Mouse (Mus musculus): ENCODE data around the gene Rps15a.

Rps15a gene

DNA sequence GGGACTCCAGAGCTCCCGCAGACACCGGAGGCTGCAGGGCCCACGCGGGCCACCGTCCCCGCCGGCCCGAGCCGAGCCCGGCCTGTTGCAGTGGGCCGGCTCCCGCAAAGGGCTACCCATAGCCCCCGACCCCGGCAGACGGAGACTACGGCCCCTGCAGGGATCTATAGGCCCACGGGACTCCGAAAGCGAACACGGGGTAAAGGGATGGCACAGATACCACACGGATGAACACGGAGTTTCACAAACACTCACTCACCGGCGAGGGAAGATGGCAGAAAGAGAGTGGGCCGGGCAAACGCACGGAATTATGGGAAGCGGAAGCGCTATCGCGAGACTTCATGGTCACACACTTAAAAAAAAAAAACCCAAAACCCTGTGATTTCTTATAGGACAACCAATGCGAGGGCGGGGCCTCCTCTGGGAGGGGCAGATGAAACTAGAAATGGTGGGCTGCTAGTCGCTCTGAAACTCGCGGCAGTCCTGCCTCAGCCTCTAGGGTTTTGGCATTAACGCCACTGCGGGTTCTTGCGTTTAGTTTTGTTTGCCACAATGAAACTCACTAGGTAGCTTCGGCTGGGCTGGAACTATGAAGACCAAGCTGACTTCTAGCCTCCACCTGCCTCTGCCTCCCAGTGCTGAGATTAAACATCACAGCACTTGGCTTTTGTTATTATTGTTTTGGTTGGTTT lies at the start of gene Rps15a:
Rps15a (minus strand) TSS at position 312 of the 692 bp plus-strand sequence.
- peak; percentile 86 for ATAC-seq (ENCODE audit: insufficient number of reproducible peaks, low FRiP score, low TSS enrichment)

DNA sequence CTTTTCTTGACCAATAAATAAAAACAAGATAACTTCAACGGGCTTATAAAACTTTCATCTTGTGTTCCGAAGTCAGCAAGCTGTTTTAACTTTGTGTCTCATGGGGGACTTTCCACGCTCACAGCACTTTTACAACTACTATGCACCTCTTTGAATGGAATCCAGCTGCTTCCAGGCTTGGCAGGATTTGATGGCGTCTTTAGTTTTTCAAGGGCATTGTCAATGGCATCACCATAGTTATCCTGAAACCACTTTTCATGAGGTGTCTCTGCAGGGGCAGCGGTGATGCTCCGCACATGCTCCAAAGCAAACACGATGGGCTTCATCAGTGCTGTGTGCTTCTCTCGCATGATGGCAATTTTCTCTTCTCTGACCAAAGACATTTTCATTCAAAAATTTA lies 47.0 kb upstream of the Rps15a start:
- ATAC-seq (ENCODE audit: insufficient number of reproducible peaks, low FRiP score, low TSS enrichment): no peak

DNA sequence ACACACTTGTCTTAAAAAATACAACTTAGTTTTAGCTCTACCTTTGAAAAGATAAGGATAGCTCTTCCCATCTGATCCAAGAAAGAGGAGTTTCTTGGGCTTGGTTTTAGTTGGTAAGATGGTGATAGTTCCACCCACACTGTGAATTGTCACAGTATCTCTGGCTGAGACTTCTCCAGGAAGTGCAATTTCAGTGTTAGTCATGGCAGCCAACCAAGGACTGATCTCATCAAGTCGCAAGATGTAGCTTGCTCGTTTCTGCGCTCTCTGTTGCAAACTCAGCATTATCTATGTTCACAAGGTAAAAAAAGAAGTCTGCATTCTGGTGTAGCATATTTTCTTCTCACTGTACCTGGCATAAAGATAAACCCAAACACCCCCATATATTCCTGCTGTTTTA lies 44.1 kb upstream of the Rps15a start:
- no peak for ATAC-seq (ENCODE audit: insufficient number of reproducible peaks, low FRiP score, low TSS enrichment)

DNA sequence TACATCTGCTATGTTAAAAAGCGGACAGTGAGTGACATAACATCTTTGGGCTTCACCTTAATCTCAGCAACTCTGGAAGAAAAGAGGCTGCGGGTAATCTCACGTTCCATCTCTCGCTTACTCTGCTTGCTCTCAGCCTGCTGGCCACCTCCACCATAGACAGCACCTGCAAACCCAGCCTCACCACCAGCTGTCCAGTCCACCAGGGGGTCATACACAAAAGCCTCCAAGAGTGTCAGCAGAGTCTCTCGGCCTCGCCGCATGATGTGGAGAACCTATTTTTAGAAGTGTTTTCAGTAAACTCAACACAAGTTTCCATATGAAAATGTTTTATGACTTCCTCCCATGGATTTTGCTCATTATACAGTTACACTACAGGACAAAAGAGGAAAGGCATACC lies 40.5 kb upstream of the Rps15a start:
- ATAC-seq (ENCODE audit: insufficient number of reproducible peaks, low FRiP score, low TSS enrichment): no peak

DNA sequence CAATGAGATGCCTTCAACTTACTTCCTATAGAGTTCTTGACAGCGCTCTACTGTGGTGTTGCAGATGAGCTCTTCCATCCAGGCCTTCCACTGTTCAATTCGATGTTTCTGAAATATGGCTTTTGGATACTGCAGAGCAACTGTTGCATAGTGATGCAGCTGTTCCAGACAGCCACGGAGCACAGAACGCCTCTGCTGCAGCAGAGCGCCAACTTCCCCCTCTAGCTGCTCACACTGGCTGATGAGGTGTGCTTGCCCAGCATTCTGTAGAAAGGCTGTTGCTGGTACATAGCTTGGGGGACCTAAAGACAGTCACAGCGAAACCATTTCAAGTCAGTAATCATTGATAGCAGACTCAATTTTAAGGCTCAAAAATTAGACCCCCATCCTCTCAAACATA lies 38.2 kb upstream of the Rps15a start:
- ATAC-seq (ENCODE audit: insufficient number of reproducible peaks, low FRiP score, low TSS enrichment): no peak

DNA sequence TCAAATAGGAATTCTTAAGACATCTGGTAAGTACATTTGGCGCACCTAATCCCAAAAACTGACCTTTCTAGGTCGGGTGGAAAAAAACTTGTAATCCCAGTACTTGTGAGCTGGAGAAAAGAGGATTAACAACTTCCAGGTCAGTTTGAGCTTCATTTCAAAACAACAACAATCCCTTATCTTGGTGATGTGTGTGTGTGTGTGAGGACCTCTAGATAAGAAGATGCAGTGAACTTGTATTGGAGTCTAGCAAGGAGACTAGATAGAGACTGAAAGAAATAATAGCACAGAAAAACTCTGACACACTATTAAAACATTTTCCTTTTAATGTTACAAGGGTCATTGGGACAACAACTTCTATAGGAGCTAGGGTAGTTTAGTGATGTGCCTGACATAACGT lies 27.6 kb upstream of the Rps15a start:
- no peak for ATAC-seq (ENCODE audit: insufficient number of reproducible peaks, low FRiP score, low TSS enrichment)

DNA sequence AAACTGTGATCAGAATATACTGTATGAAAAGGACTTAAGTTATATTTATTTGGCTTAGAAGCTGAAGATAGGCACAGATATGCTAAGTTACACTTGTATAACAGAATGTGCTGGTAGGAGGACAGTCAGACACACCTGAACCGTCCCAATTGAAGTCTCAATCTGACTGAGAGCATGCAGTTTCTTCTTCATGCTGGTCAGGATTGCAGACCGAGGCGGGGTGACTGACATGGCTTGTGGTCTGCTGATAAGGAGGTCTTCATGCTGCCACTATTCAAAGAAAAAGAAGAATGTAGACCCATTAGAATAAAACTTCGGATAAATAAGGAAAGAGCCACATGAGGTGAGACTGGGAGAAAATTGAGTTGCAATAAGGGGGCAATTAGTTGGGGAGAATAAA lies 27.1 kb upstream of the Rps15a start:
- no peak for ATAC-seq (ENCODE audit: insufficient number of reproducible peaks, low FRiP score, low TSS enrichment)

DNA sequence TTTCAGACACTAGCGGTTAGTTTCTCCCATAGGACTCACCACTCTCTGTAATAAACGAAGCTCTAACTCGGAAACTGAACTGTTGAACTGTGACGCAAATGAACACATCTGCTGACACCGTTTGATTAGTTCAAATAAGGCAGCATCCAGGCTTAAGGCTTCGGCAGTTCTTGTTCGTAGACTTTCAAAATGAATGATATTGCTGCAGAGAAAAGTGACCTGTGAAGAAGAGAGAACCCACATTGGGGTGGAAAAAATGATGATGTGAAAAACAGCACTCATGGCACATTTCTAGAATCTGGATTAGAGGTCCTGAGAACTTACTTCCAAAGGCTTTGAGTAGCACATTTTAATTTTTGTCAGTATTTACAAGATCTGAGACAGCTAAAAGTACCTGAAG lies 25.3 kb upstream of the Rps15a start:
- ATAC-seq (ENCODE audit: insufficient number of reproducible peaks, low FRiP score, low TSS enrichment): no peak

DNA sequence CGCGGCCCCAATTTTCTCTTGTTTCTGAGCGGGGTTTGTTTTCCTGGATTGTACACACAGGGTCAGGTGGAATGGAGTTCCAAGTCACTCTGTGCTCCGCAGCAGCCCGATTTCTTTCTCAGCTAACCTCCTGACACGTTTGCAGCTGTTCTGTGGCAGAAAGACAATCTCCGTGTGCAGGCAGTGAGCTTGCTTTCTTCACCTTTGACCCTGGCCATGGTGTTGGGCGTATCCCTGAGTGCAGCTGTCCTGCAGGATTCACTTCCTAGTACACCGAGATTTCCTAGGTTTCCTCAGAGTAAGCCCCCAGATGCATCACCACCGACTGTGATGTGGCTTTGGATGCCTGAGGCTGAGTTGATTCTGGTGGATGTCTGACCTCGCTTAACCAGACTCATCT lies 19.1 kb upstream of the Rps15a start:
- ATAC-seq (ENCODE audit: insufficient number of reproducible peaks, low FRiP score, low TSS enrichment): no peak

DNA sequence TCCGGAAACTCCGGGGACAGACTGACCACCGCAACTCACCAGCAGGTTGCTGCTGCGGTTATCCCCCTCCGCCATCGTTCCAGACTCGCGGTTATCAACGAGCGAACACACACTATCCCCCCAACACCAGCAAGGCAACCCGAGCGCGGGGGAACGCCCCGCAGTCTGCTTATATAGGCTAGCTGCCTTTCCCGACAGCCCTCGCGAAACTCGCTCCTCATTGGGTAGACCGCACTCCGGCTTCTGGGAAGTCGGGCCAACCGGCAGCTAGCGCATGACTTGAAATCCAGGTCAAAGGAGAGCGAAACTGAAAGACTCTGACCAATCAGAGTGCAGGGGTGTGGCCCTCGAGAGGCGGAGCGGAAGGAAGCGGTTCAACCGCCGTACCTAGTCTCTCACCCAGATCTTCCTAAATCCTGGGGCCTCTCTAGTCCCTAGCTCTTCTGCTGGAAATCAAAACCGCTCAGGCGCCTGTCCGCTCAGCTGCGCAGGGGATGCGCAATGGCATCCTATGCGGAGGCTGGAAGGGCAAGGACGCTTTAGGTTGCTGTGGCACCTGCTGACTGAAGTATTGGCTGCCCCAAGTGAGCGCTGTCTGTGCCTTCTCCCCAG lies 13.5 kb upstream of the Rps15a start, which contains the start of gene Arl6ip1:
Arl6ip1 (minus strand) TSS at position 233 of the 612 bp plus-strand sequence.
- peak; percentile 99 for ATAC-seq (ENCODE audit: insufficient number of reproducible peaks, low FRiP score, low TSS enrichment)

DNA sequence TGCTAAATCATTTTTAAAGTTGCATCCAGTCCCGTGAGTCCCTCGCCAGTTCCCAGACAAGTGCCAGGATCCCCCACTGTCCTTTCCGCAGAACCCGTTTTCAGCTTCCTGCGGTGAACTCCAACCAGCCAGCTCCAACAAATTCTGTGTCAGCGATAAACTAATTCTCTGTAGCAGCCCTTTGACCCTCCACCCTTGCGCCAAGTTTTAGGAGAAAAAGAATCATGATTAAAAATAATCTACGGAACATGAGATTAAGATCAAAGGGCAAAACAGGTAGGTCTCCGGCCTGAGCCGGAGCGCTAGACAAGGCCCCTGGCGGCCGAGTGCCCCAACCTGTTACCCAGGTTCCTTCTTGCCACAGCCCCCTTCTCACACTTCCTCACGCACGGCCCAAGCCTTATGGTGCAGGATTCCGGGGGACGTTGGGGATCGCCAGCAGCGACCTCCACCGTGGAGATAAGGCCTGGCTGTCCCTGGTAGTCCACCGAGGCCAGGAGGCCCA lies 13.0 kb upstream of the Rps15a start:
- ATAC-seq (ENCODE audit: insufficient number of reproducible peaks, low FRiP score, low TSS enrichment): peak; percentile 59; the same call in 1 of the 2 replicates

DNA sequence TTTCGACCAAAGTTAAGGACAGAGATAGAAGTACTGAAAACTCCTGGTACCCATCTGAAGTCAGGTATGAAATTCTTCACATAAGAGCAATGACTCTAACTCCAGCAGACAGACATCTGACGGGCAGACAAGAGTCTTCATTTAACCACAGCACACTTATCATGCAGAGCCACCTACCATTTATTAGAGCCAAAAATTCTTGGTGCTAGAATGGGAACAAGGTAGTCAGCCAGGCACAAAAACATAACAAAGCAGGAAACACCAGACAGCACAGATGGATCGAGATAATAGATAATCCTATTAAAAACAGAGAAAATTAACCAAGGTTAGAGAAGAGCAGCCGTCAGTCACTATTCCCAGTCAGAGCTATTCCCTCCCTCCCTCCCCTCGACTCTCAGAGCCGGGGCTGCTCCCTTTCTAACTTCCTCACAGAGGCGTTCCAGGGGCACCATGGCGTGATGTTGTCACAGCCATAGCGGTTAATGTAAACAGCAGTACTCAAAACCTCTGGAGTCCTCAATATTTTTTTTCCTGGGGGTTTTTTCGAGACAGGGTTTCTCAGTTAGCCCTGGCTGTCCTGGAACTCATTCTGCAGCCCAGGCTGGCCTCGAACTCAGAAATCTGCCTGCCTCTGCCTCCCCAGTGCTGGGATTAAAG lies 10.4 kb upstream of the Rps15a start:
- ATAC-seq (ENCODE audit: insufficient number of reproducible peaks, low FRiP score, low TSS enrichment): no peak

DNA sequence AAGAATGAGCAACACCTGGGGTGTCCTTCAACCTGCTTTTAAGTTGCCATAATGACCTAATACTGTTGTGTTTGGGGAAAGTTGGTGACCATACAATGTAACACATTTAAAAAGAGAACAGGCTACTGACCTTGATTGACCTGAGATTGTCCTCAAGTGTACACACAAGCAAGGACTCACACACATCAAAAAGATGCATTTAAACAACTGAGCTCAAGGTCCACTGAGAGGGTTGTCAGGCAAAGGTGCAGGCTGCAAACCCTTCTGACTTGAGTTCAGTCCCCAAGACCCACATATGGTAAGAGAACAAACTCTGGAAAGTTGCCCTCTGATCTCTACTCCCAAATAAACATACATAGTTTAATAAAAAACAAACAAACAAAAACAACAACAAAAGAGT lies 9.7 kb upstream of the Rps15a start:
- ATAC-seq (ENCODE audit: insufficient number of reproducible peaks, low FRiP score, low TSS enrichment): no peak

DNA sequence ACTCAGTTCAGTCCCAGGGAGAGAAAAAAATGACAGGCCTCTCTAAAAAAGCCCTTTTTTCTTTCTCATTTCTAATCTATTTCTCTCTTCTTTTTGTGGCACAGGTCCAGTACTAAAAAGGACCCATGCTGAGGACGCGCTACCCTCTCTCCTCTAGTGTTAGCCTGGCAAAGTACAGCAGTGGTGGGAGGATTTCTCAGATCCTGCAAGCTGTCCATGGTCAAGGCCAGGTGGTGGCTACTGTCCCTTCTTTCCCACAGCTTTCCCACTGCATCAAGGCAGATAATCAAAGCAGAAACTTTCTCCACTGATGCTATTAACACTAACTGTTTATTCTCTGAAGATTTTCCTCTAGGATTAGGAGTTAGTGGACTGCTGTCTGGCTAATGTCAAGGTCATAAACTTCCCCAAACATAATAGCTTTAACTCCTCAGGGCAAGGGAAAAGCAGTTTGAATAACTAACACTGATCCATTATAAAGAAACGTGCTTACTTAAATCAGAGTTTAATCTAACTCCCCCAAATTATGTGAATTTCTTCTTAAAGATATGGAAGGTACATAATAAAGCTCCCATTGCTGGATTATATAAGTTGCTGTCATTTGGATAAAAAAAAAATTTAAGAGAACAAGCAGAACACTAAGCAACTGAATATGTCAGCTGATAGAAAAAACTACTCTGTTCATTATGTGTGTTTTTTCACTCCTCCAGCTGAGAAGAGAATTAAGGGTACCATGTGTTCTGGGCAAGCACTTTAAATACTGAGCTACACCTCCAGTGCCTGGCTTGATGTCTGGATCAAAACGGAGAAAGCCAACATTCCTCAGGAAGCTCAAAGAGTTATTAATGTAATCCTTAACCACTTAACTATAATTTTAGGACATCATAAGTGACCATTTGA lies 7.8 kb upstream of the Rps15a start:
- ATAC-seq (ENCODE audit: insufficient number of reproducible peaks, low FRiP score, low TSS enrichment): no peak

DNA sequence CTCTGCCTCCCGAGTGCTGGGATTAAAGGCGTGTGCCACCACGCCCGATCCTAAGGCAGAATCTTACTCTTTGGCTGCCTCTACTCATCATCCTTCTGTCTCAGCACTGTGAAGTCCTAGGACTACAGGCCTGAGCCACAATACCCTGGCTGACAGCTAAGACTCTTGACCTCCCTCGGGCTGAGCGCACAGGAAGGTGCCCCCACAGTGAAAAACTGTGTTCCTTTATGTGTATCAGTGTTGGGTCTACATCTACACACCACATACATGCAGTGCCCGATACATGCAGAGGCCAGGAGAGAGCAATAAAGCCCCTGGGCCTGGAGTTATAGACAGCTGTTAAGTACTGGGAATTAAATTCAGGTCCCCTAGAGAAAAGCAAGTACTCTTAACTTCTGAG lies 6.2 kb upstream of the Rps15a start:
- ATAC-seq (ENCODE audit: insufficient number of reproducible peaks, low FRiP score, low TSS enrichment): no peak

DNA sequence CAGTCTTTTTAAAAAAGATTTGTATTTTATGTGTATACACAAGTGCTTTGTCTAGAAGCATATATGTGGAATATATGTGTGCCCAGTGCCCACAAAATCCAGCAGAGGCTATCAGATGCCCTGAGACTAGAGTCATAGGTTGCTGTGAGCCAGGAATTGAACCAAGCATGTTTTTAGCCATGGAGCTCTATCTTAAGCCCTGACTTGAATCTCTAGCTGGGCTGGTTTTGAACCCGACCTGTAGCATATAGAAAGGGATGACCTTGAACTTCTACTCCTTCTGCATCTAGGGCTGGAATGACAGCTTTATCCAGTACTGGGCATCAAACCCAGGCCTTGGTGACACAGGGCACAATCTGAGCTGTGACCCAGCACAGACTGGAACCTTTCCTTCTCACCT lies 4.7 kb upstream of the Rps15a start:
- ATAC-seq (ENCODE audit: insufficient number of reproducible peaks, low FRiP score, low TSS enrichment): no peak

DNA sequence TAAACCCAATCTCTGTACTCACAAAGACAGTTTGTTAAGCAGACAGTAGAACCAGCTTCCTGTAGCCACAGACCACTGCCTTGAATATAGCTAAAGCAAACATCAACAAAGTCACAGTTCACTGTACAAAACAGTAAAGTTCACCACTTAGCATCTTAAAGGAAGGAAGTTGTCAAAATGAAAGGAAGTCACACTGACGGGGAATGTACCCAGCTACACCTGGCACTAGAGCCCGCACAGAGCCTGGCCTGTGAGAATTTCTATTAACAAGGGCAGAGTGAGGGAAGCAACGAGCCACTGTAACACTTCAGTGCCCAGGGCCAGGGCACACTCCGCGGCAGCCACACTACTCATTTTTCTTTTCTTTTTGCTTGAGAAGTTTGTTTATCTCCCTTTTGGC lies 4.0 kb upstream of the Rps15a start:
- ATAC-seq (ENCODE audit: insufficient number of reproducible peaks, low FRiP score, low TSS enrichment): no peak

DNA sequence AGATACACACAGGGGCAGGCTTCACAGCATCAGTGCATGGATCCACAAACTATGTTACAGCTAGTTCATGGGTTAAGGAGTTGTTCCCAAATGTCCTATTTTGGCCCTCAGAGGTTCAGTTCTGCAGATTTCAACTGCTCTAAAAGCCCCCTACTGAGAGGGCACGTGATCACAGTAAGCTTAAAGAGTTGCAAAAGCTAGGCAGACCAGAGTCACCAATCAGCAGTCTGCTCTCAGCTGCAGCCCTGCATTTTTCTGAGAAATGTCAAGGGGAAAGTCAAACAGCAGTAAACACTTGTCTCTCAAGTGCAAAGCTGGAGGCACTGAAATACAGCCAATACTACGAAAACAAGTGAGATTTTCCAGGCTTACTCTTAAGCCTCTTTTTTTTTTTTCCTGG lies 3.2 kb upstream of the Rps15a start:
- ATAC-seq (ENCODE audit: insufficient number of reproducible peaks, low FRiP score, low TSS enrichment): no peak

DNA sequence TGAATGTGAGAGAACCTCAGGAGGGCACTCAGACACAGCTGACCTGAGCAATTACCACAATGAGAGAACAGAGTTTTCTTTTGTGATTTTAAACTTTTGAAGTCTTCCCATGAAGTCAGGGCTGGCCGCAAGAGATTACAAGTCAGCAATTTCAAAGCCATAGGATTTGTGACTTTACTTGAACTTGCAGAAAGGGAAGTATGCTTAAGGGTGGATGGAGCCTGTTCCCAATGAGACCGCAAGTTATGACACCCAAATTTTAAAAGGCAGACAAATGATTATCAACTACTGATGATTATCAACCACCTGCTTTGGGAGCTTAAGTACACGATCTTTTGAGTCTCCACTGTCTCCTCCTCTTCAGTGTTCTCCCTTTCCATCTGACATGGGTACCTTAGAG lies 2.4 kb upstream of the Rps15a start:
- no peak for ATAC-seq (ENCODE audit: insufficient number of reproducible peaks, low FRiP score, low TSS enrichment)

DNA sequence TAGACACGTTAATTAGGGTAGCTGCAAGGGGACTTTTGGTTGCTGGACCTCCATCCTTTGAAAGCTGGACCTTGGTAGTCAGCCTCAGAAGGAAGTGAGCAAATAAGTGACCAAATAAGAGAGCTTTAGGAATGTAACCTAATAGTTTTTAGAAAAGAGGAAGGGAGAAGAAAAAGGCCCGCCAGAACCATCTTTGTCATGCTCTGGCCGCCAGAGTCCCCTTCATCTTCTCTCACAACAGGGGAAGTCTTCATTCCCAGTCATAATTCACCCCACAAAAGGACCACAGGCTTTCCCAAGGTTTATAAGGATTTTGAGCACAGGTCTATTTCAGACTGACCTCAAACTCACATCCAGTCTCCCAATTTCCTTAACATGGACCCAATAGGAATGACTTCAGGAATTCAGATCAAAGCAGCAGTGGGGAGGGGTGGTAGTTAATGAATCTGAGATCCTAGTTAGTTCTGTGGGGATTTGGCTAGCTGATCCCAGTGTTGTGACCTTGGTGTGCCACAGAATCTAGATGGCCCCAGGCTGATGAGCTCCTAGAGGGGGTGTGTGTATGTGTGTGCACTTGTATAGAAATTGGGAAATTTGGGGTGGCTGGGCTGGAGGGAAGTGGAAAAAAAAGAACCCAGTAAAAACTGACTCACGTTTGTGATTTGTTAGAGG lies 1.7 kb upstream of the Rps15a start:
- ATAC-seq (ENCODE audit: insufficient number of reproducible peaks, low FRiP score, low TSS enrichment): no peak
